Mouse (Mus musculus) stomach, embryonic 16.5 days (tissue): Measurements from ENCODE around the gene Pdzd8. TPM values are rescaled to one million over a fixed set of nuclear protein-coding genes. Genes with fewer than 3 reads are reported as not detected.

Source experiments
- ATAC-seq: fragments of 200-750 bp; cut with Nextera tagmentation; 2 replicates; pipeline ENCODE4 v1.8.0; 2017; ENCODE audit warnings: moderate number of reproducible peaks, moderate TSS enrichment; ENCODE audit not compliant: insufficient read depth, low FRiP score
- H3K27ac ChIP-seq: fragments of 300-500 bp; sonication (generic); 2 replicates; pipeline ENCODE4 v1.5.1; 2014; ENCODE audit warnings: low read length
- H3K27me3 ChIP-seq: fragments of 300-500 bp; sonication (generic); 2 replicates; pipeline ENCODE4 v1.6.1; 2014; ENCODE audit warnings: low read length, control low read depth, mixed read lengths; ENCODE audit not compliant: control insufficient read depth, insufficient read depth
- H3K36me3 ChIP-seq: fragments of 300-500 bp; sonication (generic); 2 replicates; pipeline ENCODE4 v1.6.1; 2014; ENCODE audit warnings: low read length; ENCODE audit not compliant: control insufficient read depth, insufficient read depth
- H3K4me1 ChIP-seq: fragments of 300-500 bp; sonication (generic); 2 replicates; pipeline ENCODE4 v1.6.1; 2014; ENCODE audit warnings: low read length, control low read depth, mixed read lengths; ENCODE audit not compliant: control insufficient read depth, insufficient read depth
- H3K4me2 ChIP-seq: fragments of 300-500 bp; sonication (generic); 2 replicates; pipeline ENCODE4 v1.6.1; 2014; ENCODE audit warnings: low read depth, low read length, mixed read lengths
- H3K4me3 ChIP-seq: fragments of 300-500 bp; sonication (generic); replicated peaks from 2 replicates; pipeline ENCODE4 v1.5.1; 2014; ENCODE audit warnings: mild to moderate bottlenecking, low read length
- H3K9ac ChIP-seq: fragments of 300-500 bp; sonication (generic); 2 replicates; pipeline ENCODE4 v1.6.1; 2014; ENCODE audit warnings: low read length
- H3K9me3 ChIP-seq: fragments of 300-500 bp; sonication (generic); replicated peaks from 2 replicates; pipeline ENCODE4 v1.6.1; 2016; ENCODE audit warnings: low read length, control low read depth; ENCODE audit not compliant: control insufficient read depth
- WGBS: fragments of 180-500 bp; shearing (Covaris S2); extraction: QIAGEN DNeasy Blood & Tissue Kit; methylation state at CpG from one replicate; pipeline ENCODE4 v1.1.7; 2014; 5-methylcytosine and 5-hydroxymethylcytosine counted together
- polyA plus RNA-seq: library from polyadenylated mRNA; unstranded; fragments of >200 nt; fragmentation: Nextera tagmentation; extraction: Ambion mirVana; gene quantifications from 2 replicates; pipeline ENCODE4 v1.2.1, GENCODE M21; 2015

The Pdzd8 gene
- polyA plus RNA-seq, 1 experiment from 2014 or later, result 6.9 TPM

DNA sequence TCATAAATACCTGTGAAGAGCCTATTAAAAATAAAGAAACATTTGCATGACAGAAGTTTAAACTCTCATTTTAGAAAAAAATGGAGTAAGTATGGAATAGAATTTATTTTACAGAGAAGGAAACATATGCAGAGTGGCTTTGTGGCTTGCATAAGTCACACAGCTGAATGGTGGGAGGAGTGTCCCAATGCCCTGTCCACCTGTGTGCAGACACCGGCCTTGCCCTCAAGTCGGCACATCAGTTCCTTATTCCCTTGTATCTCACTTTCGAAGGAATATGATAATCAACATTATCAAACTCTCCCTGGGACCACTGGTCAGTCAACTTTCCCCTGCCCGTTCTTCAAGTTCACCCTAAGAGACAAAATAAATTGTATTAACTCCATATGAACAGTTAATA lies 12.3 kb upstream of the Pdzd8 start:
- H3K27ac ChIP-seq, result no peak overlapping the region
- ATAC-seq, result no peak
- H3K4me1 ChIP-seq, result no peaks in the 10 kb centered on the region
- no peak overlapping the region for H3K4me2 ChIP-seq
- H3K9ac ChIP-seq, result no peak overlapping the region
- no peaks in the 10 kb centered on the region for H3K9me3 ChIP-seq
- H3K4me3 ChIP-seq, result no peak overlapping the region
- H3K36me3 ChIP-seq, result no peaks in the 10 kb centered on the region
- WGBS, result 82% methylated on average over 4 of the region's 4 CpGs
- no peaks in the 10 kb centered on the region for H3K27me3 ChIP-seq

DNA sequence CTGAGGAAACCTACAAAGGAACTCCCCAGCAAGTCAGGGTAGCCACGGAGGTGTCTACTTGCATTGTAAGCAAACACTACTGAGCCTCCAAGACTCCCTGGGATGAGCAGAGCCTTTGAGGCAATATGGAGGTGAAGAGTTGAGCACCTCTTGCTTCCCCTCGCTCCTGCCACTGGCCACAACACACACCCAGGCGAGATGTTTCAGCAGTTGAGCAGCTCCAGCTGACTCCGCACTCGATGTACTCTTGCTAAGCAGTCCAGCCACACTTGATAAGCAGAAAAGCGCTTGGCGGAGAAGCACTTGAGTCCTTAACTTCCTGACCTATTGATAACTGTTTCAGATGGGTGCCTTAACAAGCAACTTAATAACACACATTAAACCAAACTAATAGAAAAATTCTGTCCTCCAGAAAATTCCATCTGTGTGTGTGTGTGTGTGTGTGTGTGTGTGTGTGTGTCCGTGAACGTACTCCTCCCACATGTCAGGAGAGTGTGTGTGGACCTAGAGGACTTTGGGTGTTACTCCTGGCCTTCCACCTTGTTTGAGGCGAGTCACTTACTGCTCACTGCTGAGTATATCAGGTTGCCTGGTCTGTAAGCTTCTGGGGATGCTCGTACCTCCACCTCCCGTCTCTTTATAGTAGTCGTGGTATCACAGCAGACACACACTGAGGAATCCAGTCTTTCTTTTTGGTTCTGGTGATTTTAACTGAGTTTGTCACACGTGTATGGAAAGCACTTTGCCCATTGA lies 11.4 kb upstream of the Pdzd8 start:
- no peak for ATAC-seq
- no peak overlapping the region for H3K4me2 ChIP-seq
- no peak overlapping the region for H3K27ac ChIP-seq
- no peaks in the 10 kb centered on the region for H3K36me3 ChIP-seq
- 67% methylated on average over 14 of the region's 14 CpGs for WGBS
- no peak overlapping the region for H3K9ac ChIP-seq
- H3K9me3 ChIP-seq, result no peaks in the 10 kb centered on the region
- no peaks in the 10 kb centered on the region for H3K27me3 ChIP-seq
- no peaks in the 10 kb centered on the region for H3K4me1 ChIP-seq
- H3K4me3 ChIP-seq, result no peak overlapping the region

DNA sequence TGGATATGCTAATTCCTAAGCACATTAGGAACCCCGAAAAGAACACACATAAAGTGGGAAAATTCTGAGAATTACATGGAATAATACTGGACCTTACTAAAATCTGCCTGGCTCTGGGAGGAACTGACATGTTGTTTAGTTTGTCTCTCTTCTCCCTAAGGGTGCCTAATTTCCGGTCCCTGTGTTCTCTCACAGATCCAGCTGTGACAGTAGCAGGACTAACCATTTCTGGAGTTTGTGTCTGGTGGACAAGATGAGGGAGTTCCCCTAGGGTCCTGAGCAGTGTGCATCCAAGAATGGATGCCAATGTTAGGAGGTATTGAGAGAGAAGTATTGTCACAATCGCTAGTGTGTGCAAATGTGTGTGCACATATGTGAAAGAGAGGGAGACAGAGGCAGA lies 10.8 kb upstream of the Pdzd8 start:
- no peaks in the 10 kb centered on the region for H3K36me3 ChIP-seq
- 78% methylated on average over 3 of the region's 3 CpGs for WGBS
- no peak overlapping the region for H3K4me2 ChIP-seq
- no peak for ATAC-seq
- no peak overlapping the region for H3K4me3 ChIP-seq
- no peak overlapping the region for H3K27ac ChIP-seq
- no peaks in the 10 kb centered on the region for H3K27me3 ChIP-seq
- no peaks in the 10 kb centered on the region for H3K4me1 ChIP-seq
- H3K9ac ChIP-seq, result no peak overlapping the region
- no peaks in the 10 kb centered on the region for H3K9me3 ChIP-seq

DNA sequence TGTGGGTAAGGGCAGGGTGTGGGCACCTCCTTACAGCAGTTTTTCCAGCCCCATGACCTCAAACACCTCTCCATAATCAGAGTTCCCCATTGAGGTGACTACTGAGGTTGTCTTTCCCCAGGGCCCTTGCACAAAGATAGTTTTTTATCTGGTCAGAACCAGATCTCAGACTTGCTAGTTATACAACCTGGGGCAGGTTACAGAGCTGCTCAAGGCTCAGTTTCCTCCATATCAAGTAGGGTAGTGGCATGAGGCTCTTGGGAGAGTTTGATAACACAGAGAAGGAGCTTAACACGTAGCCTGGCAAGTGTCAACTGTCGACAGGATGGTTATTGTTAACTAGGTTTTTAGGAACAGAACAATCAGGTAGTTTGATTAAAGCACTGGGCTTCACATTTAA lies 9.3 kb upstream of the Pdzd8 start:
- no peaks in the 10 kb centered on the region for H3K27me3 ChIP-seq
- ATAC-seq, result no peak
- WGBS, result 46% methylated on average over 2 of the region's 2 CpGs
- no peaks in the 10 kb centered on the region for H3K4me1 ChIP-seq
- no peak overlapping the region for H3K4me3 ChIP-seq
- H3K9ac ChIP-seq, result no peak overlapping the region
- no peak overlapping the region for H3K4me2 ChIP-seq
- no peak overlapping the region for H3K27ac ChIP-seq
- no peaks in the 10 kb centered on the region for H3K9me3 ChIP-seq
- no peaks in the 10 kb centered on the region for H3K36me3 ChIP-seq

DNA sequence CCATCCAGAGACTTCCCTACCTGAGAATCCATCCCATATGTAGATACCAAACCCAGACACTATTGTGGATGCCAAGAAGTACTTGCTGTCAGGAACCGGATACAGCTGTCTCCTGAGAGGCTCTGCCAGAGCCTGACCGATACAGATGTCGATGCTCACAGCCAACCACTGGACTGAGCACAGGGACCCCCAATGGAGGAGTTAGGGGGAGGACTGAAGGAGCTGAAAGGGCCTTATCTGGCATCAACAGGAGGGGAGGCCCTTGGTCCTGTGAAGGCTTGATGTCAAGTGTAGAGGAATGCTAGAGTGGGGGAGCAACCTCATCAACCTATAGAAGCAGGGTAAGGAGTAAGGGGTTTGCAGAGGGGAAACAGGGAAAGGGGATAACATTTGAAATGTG lies 7.2 kb upstream of the Pdzd8 start:
- Histone ChIP-seq H3K9ac (no peak overlapping the region), H3K9me3 (no peaks in the 10 kb centered on the region), H3K27ac (no peak overlapping the region), H3K36me3 (no peaks in the 10 kb centered on the region), H3K4me2 (no peak overlapping the region), H3K4me1 (no peaks in the 10 kb centered on the region), H3K4me3 (no peak overlapping the region), H3K27me3 (no peaks in the 10 kb centered on the region)
- ATAC-seq, result no peak
- 57% methylated on average over 3 of the region's 3 CpGs for WGBS

DNA sequence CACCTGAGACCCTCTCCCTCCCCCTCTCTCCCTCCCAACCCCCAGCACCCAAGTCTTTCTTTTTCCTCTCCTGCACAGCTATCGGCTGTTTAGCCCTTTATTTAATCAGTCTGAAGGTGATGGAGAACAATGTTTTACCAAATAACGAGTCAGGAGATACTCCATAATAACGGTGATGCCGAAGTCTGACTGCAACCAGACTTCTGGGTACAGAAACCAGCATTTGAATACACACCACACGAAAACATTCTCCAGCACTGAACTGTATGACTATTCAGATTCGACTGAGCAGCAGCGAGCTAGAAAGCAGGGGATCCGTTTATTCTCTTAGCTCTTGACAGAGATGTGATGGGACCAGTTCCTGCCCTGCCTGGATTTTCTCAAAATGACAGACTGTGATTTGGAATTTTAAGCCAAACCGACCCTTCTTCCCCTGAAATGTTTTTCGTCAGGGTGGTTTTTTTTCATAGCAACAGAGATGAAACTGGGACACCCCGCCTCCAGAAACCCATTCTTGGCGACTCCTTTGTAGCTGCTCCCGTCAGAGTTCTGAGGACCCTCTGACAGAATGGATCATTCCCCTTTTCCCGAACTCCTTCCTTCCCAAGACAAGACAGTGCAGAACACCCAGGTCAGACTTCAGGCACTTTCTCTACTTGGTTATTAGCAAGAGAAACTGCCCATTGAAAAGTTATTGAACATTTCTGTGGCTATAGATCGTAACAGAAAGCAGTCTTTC lies 5.7 kb upstream of the Pdzd8 start:
- Histone ChIP-seq H3K4me2 (no peak overlapping the region), H3K27me3 (no peaks in the 10 kb centered on the region), H3K36me3 (no peaks in the 10 kb centered on the region), H3K27ac (no peak overlapping the region), H3K4me3 (no peak overlapping the region), H3K9ac (no peak overlapping the region), H3K4me1 (peaks cover 3% of the 10 kb centered on the region; the same call in 1 of the 2 replicates), H3K9me3 (no peaks in the 10 kb centered on the region)
- peak; percentile 40; the same call in 1 of the 2 replicates for ATAC-seq
- WGBS, result 38% methylated on average over 15 of the region's 15 CpGs

DNA sequence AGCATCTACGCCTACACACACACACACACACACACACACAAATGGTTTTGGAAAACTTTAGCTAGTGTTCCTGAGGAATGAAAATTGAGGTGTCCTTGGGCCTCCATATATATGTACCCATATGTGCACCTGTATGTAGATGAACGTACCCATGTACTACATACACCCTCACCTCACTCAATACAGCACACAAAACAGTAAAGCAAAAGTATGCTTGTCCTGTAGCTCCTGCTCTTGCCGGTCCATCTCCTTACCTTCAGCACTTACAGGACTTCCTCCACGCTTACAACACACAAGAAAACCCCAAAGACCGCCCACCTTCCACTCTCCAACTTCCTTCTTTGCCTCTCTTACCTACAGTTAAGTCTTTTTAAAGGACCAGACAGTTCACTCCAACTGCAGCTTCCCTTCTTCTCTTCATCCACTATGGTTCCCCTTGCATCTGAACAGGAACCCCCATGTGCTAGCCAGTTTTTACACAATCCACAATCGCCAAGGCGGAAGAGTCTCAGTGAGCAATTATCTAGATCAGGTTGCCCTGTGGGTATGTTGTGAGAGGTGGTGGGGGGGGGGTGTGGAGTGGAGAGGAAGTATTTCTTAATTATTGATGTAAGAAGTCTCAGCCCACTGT lies 4.8 kb upstream of the Pdzd8 start:
- Histone ChIP-seq H3K36me3 (no peaks in the 10 kb centered on the region), H3K4me3 (no peak overlapping the region), H3K27ac (no peak overlapping the region), H3K9ac (no peak overlapping the region), H3K4me1 (peaks cover 4% of the 10 kb centered on the region; the same call in 1 of the 2 replicates), H3K9me3 (no peaks in the 10 kb centered on the region), H3K27me3 (no peaks in the 10 kb centered on the region), H3K4me2 (no peak overlapping the region)
- 77% methylated on average over 7 of the region's 7 CpGs for WGBS
- no peak for ATAC-seq

DNA sequence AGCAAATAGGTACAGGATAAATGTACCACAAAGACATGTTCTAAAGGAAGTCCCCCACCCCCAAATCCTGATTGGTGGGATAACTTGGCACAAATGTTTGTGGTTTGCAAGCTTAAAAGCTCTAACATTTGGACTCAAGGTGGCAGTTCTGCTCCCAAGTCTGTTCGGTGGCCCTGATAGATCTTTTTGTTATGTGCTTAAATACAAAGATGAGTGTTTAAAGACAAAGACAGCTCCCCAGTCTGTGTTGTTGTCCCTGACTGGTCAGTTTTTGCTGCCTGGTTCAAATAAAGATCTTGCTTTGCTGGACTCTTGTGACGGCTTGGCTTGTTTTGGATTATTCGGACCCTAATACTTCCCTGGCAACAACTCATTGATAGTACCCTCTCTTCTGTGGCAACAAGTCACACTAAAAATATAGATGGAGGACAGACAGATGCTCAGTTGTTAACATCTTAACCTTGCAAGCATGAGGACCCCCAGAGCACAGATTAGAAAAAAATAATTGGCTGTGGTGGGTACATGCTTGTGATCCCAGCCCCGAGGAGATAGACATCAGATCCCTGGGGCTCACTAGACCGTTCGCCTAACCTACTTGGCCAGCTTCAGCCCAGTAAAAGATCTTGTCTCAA lies 3.9 kb upstream of the Pdzd8 start:
- WGBS, result 86% methylated on average over 6 of the region's 6 CpGs
- no peak for ATAC-seq
- Histone ChIP-seq H3K27ac (no peak overlapping the region), H3K4me2 (no peak overlapping the region), H3K4me1 (peaks cover 5% of the 10 kb centered on the region; the same call in 1 of the 2 replicates), H3K36me3 (no peaks in the 10 kb centered on the region), H3K27me3 (no peaks in the 10 kb centered on the region), H3K9me3 (no peaks in the 10 kb centered on the region), H3K9ac (no peak overlapping the region), H3K4me3 (no peak overlapping the region)

DNA sequence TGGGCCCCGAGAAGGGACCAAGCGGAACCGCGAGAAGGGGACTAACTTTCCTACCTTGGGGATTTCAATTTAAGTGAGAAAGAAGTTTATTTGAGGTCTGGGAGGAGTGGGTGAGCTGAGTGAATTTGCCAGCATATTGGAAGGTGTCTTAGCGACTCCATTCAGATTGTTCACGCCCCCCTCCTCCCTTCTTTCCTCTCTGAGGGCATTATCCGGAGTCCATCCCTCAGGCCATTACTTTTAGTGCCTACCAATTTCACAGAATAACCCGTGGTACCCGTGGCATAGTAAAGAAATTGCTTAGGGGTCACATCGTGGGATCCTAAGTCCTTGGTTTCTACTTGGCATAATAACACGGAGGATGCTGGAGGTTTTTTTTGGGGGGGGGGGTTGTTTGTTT lies 745 bp upstream of the Pdzd8 start:
- Histone ChIP-seq H3K9me3 (no peaks in the 10 kb centered on the region), H3K9ac (peak overlapping the region; percentile 92), H3K27ac (peak overlapping the region; percentile 91), H3K4me1 (peaks cover 20% of the 10 kb centered on the region), H3K4me3 (peak overlapping the region; percentile 95), H3K27me3 (no peaks in the 10 kb centered on the region), H3K4me2 (peak overlapping the region; percentile 88), H3K36me3 (no peaks in the 10 kb centered on the region)
- 3% methylated on average over 11 of the region's 11 CpGs for WGBS
- ATAC-seq, result no peak
